Mouse (Mus musculus) gastrocnemius, adult 8-10 months (tissue): ENCODE results near the gene Arid5b. TPM values are rescaled to one million over a fixed set of nuclear protein-coding genes. Genes with fewer than 3 reads are reported as not detected.

ENCODE experiments used
- DNase-seq, 2 experiments: peaks; one replicate each; pipeline ENCODE4 v3.0.0; 2022; ENCODE audit warnings: low spot score in 2 of 2
- total RNA-seq, 4 experiments: library from RNA; stranded (reverse); gene quantifications; 2 replicates each; pipeline ENCODE4 v1.2.4; 2022

Gene Arid5b
- total RNA-seq, 4 experiments from 2014 or later = 10.1 to 12.5 (median 11.9) TPM

DNA sequence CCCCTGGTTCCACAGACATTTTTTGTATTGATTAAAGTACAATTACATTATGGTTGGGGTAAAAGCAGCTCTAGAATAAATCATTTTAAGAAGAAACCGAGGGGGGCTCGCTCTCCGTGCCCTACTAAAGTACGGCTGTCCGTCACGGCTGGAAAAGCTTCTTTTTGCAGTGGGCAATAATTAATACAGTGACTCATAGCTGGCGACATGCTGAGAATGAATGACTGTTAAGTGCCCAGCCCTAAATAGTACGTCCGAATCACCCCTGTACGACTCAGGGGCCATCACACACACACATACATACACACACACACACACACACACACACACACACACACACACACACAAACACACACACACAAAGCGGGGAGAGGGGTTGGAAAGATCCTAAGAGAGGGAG, 75.2 kb downstream of the Arid5b start:
- no peak for DNase-seq

DNA sequence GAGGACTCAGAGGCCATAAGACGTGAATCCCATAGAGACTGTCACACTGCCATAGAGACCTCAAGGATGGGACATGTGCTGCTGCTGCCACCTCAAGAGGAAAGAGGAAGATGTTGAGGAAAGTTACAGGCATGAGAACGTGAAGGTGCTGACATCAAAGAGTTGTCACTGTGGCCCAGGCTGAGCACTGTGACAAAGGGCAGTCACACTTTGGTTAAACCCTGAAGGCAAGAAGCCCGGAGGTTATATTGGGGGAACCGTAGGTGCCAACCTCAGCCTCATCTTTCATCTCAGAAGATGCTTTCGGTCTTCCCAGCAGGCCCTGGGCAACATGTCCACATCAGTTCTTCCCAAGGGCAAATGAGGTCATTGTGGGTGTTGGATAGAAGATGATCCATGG, 79.1 kb downstream of the Arid5b start:
- DNase-seq = no peak

- no peak for DNase-seq
Measured at GRCm38 (mm10) chr10:68196324-68196723, 82.2 kb downstream of the Arid5b start.

GRCm38 (mm10) chr10:68193561-68193960, 85.0 kb downstream of the Arid5b start:
- no peak for DNase-seq

GRCm38 (mm10) chr10:68192824-68193255, 85.7 kb downstream of the Arid5b start:
- no peak for DNase-seq

DNA sequence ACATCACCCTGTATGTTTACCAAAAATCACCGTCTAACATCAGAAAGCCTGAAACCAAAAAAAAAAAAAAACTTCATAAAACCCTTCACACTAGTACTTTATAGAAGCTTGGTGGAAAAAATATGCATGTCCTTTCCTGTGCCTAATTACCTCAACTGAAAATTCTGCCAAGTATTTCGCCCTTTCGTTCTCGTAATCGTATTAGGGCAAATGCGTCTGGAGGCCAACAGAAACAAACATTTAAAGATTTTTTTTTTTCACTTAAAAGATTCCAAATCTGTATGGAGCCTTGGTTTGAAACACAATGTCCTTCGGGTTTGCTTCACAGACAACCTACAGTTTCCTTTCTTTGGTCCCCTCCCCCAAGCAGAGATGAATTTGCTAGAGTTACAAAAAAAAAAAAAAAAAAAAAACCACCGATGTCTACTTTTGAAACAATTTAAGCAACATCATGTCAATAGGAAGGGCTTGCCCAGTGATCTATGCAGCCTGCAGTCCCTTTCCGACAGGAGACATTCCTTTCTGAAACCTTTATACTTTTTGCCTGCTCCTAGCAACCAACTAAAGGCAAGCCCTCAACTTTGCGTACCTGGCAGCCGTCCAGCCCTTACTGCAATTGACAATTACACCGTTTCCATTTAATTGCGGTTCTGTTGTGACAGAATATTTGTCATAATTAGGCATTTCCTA, 86.7 kb downstream of the Arid5b start:
- peak in 1 of 2 experiments; percentile 11 for DNase-seq

GRCm38 (mm10) chr10:68191146-68191545, 87.4 kb downstream of the Arid5b start:
- DNase-seq = no peak

GRCm38 (mm10) chr10:68189847-68190246, 88.7 kb downstream of the Arid5b start:
- DNase-seq = no peak

DNA sequence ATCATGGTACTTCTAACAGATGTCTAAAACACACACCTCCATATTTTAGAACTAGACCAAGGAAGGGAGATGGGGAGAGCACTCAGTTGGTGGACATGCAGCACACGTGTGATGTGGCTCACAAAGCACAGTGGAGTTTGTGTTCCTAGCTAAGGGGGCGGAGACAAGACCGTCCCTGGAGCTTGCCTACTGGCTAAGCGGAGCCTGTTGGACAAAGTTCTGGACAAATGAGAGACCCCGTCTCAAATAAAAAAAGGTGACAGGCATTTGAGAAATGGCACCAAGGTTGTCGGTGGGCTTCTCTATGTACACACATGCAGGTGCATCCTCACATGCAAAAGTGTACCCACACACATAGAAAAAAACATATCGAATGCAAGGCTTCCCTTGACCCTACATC, 95.4 kb downstream of the Arid5b start:
- no peak for DNase-seq

- DNase-seq = no peak
Measured at GRCm38 (mm10) chr10:68182266-68182665, 96.3 kb downstream of the Arid5b start.

DNA sequence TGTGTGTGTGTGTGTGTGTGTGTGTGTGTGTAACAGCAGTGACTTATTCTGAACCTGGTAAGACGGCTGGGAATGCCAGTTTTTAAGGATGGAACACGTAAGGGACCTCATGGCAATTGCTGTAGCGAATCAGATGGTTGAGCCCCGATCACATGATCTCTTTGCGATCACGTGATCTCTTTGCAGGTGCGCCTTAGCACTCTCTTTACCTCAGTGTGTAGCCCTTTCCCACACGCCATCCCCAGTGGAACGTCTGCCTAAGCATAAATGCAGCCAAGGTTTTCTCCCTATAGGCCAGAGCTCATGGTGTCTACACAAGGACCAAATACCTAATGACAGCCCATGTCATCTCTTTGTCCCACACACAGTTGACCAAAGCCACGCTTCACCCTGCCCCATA, 97.4 kb downstream of the Arid5b start:
- no peak for DNase-seq

GRCm38 (mm10) chr10:68180721-68181120, 97.8 kb downstream of the Arid5b start:
- DNase-seq = no peak

DNA sequence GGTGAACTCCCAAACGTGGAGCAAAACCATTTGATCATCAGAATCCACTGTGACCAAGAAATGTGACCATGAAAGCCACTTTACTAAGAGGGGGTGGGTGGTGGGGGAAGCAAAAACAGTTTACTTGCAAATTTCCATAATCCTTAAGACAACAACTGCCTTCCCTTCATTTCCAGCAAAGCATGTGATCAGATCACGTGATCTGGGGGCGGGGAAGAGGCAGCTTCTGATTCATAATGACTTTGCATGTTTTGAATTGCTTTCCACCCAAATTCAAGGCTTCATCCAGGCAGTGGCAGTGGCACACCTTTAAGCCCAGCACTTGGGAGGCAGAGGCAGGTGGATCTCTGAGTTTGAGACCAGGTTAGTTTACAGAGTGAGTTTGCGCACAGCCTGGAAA, 98.4 kb downstream of the Arid5b start:
- no peak for DNase-seq

DNA sequence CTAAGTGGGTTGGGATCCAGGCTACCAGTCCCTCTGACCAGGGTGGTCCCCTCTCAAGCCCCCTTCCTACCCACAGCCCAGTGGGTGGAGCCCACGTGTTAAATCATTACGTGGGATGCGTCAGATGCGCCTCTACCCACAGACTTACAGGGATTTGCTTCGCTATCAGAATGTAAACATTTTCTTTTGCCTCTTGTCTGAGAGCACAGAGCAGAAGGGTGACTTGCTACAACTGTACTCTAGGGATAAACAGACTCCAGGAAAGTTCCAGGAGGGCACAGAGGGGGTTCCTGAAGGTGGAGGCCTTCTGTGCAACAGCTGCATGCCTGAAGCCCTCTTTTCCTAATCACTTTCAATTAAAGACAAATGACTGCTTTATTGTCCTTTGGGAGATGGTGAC, 98.8 kb downstream of the Arid5b start:
- DNase-seq = no peak

- DNase-seq = no peak
Measured at GRCm38 (mm10) chr10:68179339-68179738, 99.2 kb downstream of the Arid5b start.

GRCm38 (mm10) chr10:68177697-68178485, 100.6 kb downstream of the Arid5b start:
- no peak for DNase-seq

- DNase-seq = no peak
Measured at GRCm38 (mm10) chr10:68175811-68176210, 102.7 kb downstream of the Arid5b start.

DNA sequence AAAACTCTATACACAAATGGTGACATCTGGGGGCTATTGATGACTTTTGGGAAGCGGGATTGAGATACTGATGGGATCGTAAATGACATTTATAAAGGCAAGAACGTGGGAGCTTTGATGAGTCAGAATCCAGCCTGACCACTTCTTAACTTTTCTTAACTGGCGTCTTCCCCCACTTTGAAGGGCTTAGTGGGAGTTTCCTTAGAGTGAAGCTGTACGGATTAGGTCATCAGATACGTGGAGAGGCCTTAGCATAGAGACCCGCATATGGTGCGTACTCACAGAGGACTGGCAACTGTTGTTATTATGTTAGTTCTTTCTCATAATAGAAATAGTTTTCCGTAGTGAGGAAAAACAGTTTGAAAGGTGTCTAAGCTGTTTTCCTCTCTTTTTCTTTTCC, 104.9 kb downstream of the Arid5b start:
- DNase-seq = no peak

DNA sequence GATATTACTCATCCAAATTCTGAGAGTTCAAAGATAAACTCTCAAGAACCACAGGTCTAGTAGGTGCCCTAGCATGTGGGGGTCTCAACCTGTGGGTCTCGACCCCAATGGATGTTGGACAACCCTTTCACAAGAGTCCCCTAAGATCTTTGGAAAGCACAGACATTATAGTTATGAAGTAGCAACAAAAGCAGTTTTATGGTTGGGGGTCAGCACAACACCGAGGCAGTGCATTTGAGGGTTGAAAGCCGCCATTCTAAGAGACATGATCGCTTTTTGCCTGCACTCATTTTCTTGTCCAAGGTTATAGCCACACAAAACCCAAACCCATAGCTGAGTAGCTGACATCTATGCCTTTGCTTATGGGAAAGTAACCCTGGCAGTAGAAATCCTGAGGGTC, 105.6 kb downstream of the Arid5b start:
- no peak for DNase-seq

- DNase-seq = no peak
Measured at GRCm38 (mm10) chr10:68171974-68172373, 106.6 kb downstream of the Arid5b start.

DNA sequence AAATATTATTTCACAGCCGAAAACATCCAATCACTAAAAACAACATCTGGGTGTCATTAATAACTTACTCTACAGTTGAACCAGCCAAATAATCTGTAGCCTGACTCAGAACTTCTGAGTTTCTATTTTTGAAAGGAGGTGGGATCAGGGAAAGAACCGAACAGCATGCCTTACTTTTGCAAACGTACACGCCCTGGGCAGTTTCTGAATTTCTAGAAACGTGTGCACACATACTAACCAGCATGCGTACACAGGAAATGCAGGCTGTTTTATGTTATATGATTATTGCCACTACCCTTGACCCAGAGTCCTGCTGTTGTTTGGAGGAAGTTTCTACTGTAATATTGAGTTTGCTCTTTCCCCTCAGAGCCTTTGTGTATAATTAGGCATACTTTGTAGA, 109.9 kb downstream of the Arid5b start:
- DNase-seq = no peak

GRCm38 (mm10) chr10:68168141-68168540, 110.4 kb downstream of the Arid5b start:
- no peak for DNase-seq

- DNase-seq = no peak
Measured at GRCm38 (mm10) chr10:68167118-68167517, 111.4 kb downstream of the Arid5b start.
